Mouse (Mus musculus): ENCODE data around the gene Atad1. TPM values are rescaled to one million over a fixed set of nuclear protein-coding genes. Genes with fewer than 3 reads are reported as not detected.
"Not testable (repeated sequence)": the region's sequence is repeated elsewhere in the genome, so short reads cannot be mapped to it uniquely, and the experiment has no call there.

Atad1 gene
- polyA plus RNA-seq, 1 experiment: 15.0 TPM

DNA sequence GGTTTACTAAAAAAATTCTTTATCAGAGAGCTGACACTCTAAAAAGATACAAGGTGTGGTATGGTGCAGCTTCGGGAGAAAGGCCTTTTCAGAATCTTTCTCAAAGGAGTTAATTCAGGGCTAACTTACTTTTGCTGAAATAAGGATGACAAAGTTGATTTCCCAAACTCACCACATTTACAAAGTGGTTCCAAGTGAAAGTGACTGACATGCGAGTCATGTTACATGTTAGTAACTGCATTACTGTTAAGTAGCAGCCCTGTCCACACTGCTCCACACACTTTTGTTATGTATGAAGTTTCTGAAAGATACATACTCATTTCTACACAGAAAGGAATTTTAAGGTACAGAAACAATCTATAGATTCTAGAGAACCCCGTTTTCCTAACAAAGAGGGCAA lies 63.8 kb downstream of the Atad1 start:
- DNase-seq (ENCODE audit: low read depth): no peak

- not testable (repeated sequence) for DNase-seq (ENCODE audit: low read depth)
Observed at GRCm38 (mm10) chr19:32667830-32668229, 71.8 kb downstream of the Atad1 start.

DNA sequence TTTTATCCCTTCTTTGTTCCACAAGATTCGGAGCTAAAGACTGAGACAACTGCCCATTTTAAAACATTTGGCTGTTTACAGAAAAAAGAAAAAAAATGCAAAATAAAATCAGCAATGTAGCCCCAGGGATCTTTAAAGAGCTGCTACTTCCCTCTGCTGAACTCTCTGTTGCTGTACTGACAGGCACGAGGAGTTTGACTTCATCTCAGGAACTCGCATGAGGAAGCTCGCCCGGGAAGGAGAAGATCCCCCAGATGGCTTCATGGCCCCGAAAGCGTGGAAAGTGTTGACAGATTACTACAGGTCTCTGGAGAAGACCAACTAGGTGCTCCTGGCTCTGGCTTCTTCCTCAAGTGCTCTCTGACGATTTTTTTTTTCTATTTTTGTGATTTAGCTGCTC lies 74.3 kb downstream of the Atad1 start:
- no peak for DNase-seq (ENCODE audit: low read depth)

DNA sequence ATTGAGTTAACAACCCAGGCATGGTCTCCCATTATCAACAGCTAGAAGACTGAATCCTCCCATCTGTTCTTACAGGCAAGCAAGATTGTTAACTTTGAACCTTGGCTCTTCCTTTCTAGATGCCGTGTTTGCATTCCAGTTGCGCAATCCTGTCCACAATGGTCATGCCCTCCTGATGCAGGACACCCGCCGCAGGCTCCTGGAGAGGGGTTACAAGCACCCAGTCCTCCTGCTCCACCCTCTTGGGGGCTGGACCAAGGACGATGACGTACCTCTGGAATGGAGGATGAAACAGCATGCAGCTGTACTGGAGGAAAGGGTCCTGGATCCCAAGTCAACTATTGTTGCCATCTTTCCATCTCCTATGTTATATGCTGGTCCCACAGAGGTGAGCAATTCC lies 76.7 kb downstream of the Atad1 start:
- no peak for DNase-seq (ENCODE audit: low read depth)

GRCm38 (mm10) chr19:32659346-32659745 lies 80.2 kb downstream of the Atad1 start:
- no peak for DNase-seq (ENCODE audit: low read depth)

- DNase-seq (ENCODE audit: low read depth): no peak
Observed at GRCm38 (mm10) chr19:32653630-32654362, 85.8 kb downstream of the Atad1 start.

- DNase-seq (ENCODE audit: low read depth): no peak
Observed at GRCm38 (mm10) chr19:32653122-32653521, 86.5 kb downstream of the Atad1 start.

DNA sequence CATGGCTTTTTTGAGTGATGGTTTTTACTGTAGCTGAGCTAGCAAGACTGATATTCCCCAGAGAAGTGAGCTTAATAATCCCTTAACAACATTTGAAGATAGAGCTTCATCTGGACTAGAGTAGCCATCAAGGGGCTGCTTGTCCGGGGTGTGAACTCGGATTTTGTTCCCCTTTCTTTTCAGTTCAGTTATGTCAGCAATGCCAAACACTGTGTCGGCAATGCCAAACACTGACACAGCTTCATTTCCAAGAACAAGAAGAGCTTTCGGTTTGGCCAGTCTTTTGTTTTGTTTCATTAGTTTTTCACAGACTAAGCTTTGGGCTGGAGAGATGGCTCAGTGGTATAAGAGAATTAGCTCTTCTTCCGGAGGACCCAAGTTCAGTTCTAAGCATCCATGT lies 88.5 kb downstream of the Atad1 start:
- DNase-seq (ENCODE audit: low read depth): no peak

DNA sequence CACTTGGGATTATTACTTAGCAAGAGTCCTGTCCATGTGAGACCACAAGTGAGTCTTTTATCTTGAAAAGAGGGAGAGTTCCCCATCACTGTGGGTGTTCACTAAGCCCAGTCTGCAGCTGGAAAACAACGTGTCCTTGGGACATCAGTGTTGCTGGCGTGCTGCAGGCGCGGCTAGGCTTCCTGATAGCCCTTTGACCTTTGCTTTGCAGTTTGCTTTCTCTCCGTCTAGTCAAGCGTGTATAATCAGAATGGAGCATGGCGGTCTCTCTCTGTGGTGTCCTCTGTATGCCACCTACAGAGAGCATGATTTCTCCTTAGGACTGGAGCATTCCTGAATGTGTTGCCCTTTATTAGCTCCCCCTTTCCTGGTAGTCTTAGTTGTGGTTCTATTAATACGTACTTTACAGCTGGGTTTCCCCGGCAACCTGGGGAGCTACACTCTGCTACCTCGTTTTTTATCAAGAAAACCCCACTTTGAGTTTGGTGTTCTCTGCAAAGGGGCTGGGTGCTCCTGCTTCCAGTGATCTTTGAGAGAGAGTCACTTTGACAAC lies 91.5 kb downstream of the Atad1 start:
- DNase-seq (ENCODE audit: low read depth): no peak

DNA sequence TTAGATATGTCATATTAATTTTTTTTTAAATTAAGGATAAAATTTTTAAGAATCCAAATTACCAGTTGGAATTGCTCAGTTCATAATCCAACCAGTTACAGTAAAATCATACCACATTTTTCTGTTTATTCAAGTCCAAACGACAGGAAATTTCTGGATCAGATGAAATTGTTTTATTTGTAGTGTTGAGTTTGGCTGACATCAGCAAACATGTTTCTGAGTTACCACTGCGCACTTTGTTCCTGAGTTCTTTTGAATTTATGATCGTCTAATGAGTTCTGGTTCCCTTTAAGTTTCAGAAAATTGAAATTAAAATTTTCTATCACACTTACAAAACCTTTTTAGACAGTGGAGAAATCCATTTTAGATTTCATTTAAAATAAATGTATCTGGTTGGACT lies 93.2 kb downstream of the Atad1 start:
- DNase-seq (ENCODE audit: low read depth): no peak

DNA sequence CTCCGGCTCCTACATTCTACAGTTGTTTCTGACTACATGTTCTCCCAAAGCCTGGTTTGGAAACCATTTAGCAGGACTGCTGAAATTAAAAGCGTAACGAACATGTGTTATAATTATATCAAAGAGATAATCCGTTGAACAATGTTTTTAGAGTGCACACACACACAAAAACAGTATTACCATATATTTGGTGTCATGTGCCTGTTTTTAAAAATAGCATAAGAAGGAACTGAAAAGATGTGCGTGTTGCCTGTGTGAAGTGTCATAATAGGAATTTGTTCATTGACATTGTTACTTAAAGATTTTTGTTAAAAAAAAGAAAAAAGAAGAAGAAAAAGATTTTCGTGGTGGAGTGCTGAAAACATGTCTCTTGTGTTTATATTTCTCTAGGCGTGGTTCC lies 93.6 kb downstream of the Atad1 start:
- no peak for DNase-seq (ENCODE audit: low read depth)

GRCm38 (mm10) chr19:32643642-32644041 lies 95.9 kb downstream of the Atad1 start:
- no peak for DNase-seq (ENCODE audit: low read depth)

GRCm38 (mm10) chr19:32641995-32642394 lies 97.6 kb downstream of the Atad1 start:
- no peak for DNase-seq (ENCODE audit: low read depth)

DNA sequence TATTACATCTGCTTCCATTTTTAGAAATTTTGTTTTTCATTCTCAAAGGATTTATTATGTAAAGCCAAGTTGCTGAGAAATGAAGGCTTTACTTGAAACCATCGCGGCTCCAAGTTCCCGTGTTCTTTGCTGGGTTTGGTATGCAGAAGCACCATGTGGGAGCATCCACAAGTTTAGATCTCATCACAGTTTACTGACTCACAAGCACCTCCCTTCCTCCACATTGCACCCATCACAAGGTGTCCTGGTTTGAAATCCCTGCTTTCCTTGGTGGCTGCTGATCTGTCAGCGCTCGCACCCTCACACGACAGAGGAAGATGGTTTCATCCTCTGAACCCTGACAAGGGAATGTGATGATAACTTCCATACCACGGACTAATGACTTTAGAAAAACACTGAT lies 98.1 kb downstream of the Atad1 start:
- DNase-seq (ENCODE audit: low read depth): no peak

DNA sequence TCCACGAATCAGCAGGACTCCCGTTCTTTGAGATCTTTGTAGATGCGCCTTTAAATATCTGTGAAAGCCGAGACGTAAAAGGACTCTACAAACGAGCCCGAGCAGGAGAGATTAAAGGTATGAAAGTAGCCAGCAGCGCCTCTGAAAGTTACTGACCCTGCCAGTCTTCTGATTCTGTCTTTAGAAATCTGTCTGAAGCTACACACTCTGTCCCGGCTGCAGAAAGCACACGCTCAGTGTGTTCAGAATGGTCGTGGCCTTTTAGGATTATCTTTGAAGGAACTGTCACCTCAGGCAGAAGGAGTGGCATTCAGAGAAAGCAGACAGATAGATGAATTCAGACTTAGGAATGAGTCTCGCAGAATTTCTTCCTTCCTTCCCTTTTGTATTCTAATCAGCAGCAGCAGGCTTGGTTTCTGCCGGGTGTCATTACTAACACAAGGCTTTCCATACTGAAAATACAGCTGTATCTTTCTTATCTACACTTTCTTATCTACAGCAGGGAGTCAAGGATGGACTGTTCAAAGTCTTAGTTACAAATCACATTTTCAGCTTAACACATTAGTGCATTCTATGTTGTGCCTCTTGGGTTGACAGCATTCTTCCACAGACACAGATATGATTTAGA lies 101.2 kb downstream of the Atad1 start:
- DNase-seq (ENCODE audit: low read depth): no peak

- DNase-seq (ENCODE audit: low read depth): no peak
Observed at GRCm38 (mm10) chr19:32637357-32638275, 102.0 kb downstream of the Atad1 start.

DNA sequence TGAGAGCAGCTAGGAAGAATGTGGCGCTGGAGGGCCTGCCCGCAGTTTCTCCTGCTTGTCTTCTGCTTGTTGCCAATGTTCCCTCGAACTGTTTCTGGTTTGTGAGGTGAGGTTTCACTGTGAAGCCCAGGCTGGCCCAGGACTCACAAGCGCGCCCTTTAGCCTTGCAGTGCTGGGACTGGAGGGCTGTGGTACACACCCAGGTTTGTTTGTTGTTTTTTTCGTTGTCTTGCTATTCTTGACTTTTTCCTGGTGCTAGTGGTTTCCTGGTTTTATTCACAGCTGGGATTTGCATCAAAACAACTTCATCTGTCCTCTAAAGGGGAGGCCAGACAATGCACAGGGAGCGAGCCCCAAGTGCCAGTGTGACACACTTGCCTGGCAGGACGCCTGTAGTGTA lies 104.7 kb downstream of the Atad1 start:
- DNase-seq (ENCODE audit: low read depth): no peak

DNA sequence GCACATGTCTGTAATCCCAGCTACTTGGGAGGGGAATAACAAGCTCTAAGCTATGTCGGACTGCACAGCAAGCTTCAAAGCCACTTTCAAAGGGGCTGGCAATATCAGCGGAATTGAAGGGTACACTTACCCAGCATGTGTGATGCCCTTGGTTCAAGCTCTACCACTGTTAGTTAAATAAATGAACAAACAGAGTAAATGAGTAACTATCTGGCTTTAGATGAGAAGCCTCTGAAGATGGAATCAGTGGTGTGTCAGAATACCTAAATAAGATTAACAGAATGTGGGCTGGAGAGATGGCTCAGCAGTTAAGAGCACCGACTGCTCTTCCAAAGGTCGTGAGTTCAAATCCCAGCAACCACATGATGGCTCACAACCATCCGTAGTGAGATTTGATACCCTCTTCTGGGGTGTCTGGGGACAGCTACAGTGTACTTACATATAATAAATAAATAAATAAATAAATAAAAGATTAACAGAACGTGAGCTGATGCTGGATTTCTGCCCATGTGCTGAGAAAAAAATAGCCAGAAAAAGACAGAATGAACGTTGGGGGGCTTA lies 110.9 kb downstream of the Atad1 start:
- DNase-seq (ENCODE audit: low read depth): no peak

DNA sequence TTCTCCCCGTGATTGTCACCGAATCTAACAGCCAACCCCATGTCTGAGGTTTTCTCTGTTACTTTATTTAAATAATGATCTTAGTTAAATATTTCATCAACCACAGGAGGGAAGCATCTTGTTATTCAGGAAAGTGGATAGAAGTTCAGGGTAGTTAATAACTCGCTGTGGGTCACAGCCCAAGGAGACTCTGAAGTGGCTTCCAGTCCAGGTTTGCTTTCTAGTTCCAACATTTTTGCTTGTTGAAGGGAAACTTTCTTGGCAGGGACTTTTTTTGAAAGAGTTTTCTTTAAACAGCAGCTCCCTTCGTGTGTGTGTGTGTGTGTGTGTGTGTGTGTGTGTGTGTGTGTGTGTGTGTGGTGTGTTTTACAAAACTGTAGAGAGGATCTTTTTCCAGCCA lies 112.0 kb downstream of the Atad1 start:
- DNase-seq (ENCODE audit: low read depth): no peak

- DNase-seq (ENCODE audit: low read depth): no peak
Observed at GRCm38 (mm10) chr19:32626768-32627331, 112.7 kb downstream of the Atad1 start.

DNA sequence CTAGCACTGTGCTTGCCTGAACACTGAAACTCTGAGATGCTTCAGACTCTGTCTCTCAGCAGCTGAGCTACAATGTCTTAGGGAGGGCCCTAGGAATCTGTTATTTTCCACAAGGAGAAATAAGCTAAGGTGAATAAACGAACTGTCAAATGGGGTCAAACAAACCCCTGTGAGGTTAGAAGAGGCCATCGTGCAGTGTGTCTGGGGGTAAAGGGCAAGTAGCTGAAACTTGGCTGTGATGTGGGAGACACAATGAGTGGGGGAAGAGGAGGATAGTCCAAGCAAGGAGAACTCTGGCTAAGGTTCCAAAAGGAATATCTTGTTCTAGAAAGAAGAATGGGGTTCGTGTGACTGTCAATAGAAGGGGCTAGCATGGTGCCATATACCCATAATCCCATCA lies 117.4 kb downstream of the Atad1 start:
- no peak for DNase-seq (ENCODE audit: low read depth)

All from gonadal fat pad, adult 2 months (tissue).